Mouse (Mus musculus) CH12.LX (cell line): Measurements from ENCODE around the gene Dnph1. TPM values are rescaled to one million over a fixed set of nuclear protein-coding genes. Genes with fewer than 3 reads are reported as not detected.

Experiments
- DNase-seq: peaks from one replicate; pipeline ENCODE4 v3.0.0-alpha.2; 2013; ENCODE audit errors: extremely low read depth
- H3K27ac ChIP-seq: 2 replicates; pipeline ENCODE4 v1.5.1; 2012; ENCODE audit warnings: low read depth, mild to moderate bottlenecking, control low read depth, moderate library complexity; ENCODE audit not compliant: insufficient read depth
- H3K27me3 ChIP-seq: replicated peaks from 2 replicates; pipeline ENCODE3; 2012; ENCODE audit warnings: inconsistent platforms
- H3K36me3 ChIP-seq, 2 experiments: replicated peaks in 1 of 2; 2 replicates each; pipeline versions ENCODE3 to v1.6.1; 2012; ENCODE audit warnings: inconsistent platforms in 1 of 2, low read length in 1 of 2, mild to moderate bottlenecking in 1 of 2, mixed read lengths in 1 of 2, moderate library complexity in 1 of 2; ENCODE audit not compliant: control insufficient read depth in 1 of 2, insufficient read depth in 1 of 2
- H3K4me1 ChIP-seq, 2 experiments: 2 replicates each; pipeline ENCODE4 v1.6.1; 2012; ENCODE audit warnings: inconsistent platforms in 1 of 2, moderate library complexity in 1 of 2; ENCODE audit not compliant: insufficient read depth in 2 of 2, control insufficient read depth in 1 of 2
- H3K4me2 ChIP-seq: 2 replicates; pipeline ENCODE4 v1.6.1; 2012; ENCODE audit warnings: low read depth, mild to moderate bottlenecking, control low read depth; ENCODE audit not compliant: poor library complexity, insufficient read depth, severe bottlenecking
- H3K4me3 ChIP-seq, 3 experiments: fragments of 150-350 bp in 1 of 3; sonication (generic) in 1 of 3; replicated peaks in 1 of 3; 2 replicates each; pipeline versions ENCODE3 to v1.5.1; 2011 to 2012; ENCODE audit warnings: low read depth in 2 of 3, low read length in 2 of 3, mild to moderate bottlenecking in 2 of 3, moderate library complexity in 2 of 3, control low read depth in 1 of 3, improper control_type of control experiment in 1 of 3, inconsistent platforms in 1 of 3, mixed read lengths in 1 of 3; ENCODE audit not compliant: poor library complexity in 1 of 3
- H3K79me2 ChIP-seq: replicated peaks from 2 replicates; pipeline ENCODE4 v1.6.1; 2012; ENCODE audit warnings: mild to moderate bottlenecking, moderate library complexity; ENCODE audit not compliant: control insufficient read depth, poor library complexity, insufficient read depth, severe bottlenecking; ENCODE audit errors: extremely low read depth
- H3K9ac ChIP-seq: 2 replicates; pipeline ENCODE4 v1.6.1; 2012; ENCODE audit warnings: low read depth, mild to moderate bottlenecking, control low read depth, moderate library complexity; ENCODE audit not compliant: insufficient read depth
- H3K9me3 ChIP-seq: replicated peaks from 2 replicates; pipeline ENCODE3; 2012; ENCODE audit warnings: low read length, inconsistent platforms, mixed read lengths
- BHLHE40 ChIP-seq: IDR thresholded peaks from 2 replicates; pipeline ENCODE4 v1.6.1; 2011; ENCODE audit warnings: mild to moderate bottlenecking, low read depth, low read length, improper control_type of control experiment
- CHD1 ChIP-seq: IDR thresholded peaks from 2 replicates; pipeline ENCODE4 v1.6.1; 2012; ENCODE audit warnings: low read depth, low read length, improper control_type of control experiment, inconsistent platforms
- CHD2 ChIP-seq: IDR thresholded peaks from 2 replicates; pipeline ENCODE4 v1.6.1; 2011; ENCODE audit warnings: low read length, improper control_type of control experiment
- CTCF ChIP-seq, 2 experiments: IDR thresholded peaks in 1 of 2; conservative IDR thresholded peaks in 1 of 2; 2 replicates each; pipeline ENCODE4 v1.5.1; 2011 to 2012; ENCODE audit warnings: low read depth in 2 of 2, low read length in 2 of 2, improper control_type of control experiment in 1 of 2, inconsistent platforms in 1 of 2, mild to moderate bottlenecking in 1 of 2, moderate library complexity in 1 of 2
- E2F4 ChIP-seq: IDR thresholded peaks from 2 replicates; pipeline ENCODE4 v1.6.1; 2011; ENCODE audit warnings: low read depth, low read length, improper control_type of control experiment; ENCODE audit not compliant: insufficient replicate concordance
- ELF1 ChIP-seq: IDR thresholded peaks from 2 replicates; pipeline ENCODE4 v1.6.1; 2014; ENCODE audit warnings: low read depth, mild to moderate bottlenecking, inconsistent platforms, low read length, improper control_type of control experiment
- EP300 ChIP-seq: IDR thresholded peaks from 2 replicates; pipeline ENCODE4 v1.6.1; 2011; ENCODE audit warnings: low read length, improper control_type of control experiment
- ETS1 ChIP-seq: conservative IDR thresholded peaks from 2 replicates; pipeline ENCODE4 v1.6.1; 2012; ENCODE audit warnings: low read depth, mild to moderate bottlenecking, inconsistent platforms, low read length, improper control_type of control experiment, moderate library complexity
- GABPA ChIP-seq: IDR thresholded peaks from 2 replicates; pipeline ENCODE4 v1.6.1; 2012; ENCODE audit warnings: low read depth, low read length, improper control_type of control experiment, inconsistent platforms; ENCODE audit not compliant: insufficient replicate concordance
- HCFC1 ChIP-seq: IDR thresholded peaks from 2 replicates; pipeline ENCODE4 v1.6.1; 2012; ENCODE audit warnings: low read depth, mild to moderate bottlenecking, inconsistent platforms, low read length, improper control_type of control experiment
- IRF4 ChIP-seq: IDR thresholded peaks from 2 replicates; pipeline ENCODE4 v1.6.1; 2014; ENCODE audit warnings: low read depth, mild to moderate bottlenecking, inconsistent platforms, low read length, improper control_type of control experiment
- JUN ChIP-seq: IDR thresholded peaks from 2 replicates; pipeline ENCODE4 v1.6.1; 2011; ENCODE audit warnings: low read depth, mild to moderate bottlenecking, low read length, improper control_type of control experiment, moderate library complexity; ENCODE audit not compliant: insufficient read depth
- JUND ChIP-seq: conservative IDR thresholded peaks from 2 replicates; pipeline ENCODE4 v1.6.1; 2011; ENCODE audit warnings: low read depth, low read length, improper control_type of control experiment
- KAT2A ChIP-seq: IDR thresholded peaks from 2 replicates; pipeline ENCODE4 v1.6.1; 2012; ENCODE audit warnings: low read length, improper control_type of control experiment, inconsistent platforms; ENCODE audit not compliant: insufficient replicate concordance
- MAFK ChIP-seq: IDR thresholded peaks from 2 replicates; pipeline ENCODE4 v1.6.1; 2011; ENCODE audit warnings: low read length, improper control_type of control experiment; ENCODE audit not compliant: insufficient replicate concordance
- MAX ChIP-seq: IDR thresholded peaks from 2 replicates; pipeline ENCODE4 v1.6.1; 2011; ENCODE audit warnings: low read length, improper control_type of control experiment
- MAZ ChIP-seq: IDR thresholded peaks from 2 replicates; pipeline ENCODE4 v1.6.1; 2012; ENCODE audit warnings: low read depth, mild to moderate bottlenecking, inconsistent platforms, low read length, improper control_type of control experiment, moderate library complexity
- MEF2A ChIP-seq: IDR thresholded peaks from 2 replicates; pipeline ENCODE4 v1.6.1; 2014; ENCODE audit warnings: low read depth, mild to moderate bottlenecking, inconsistent platforms, low read length, improper control_type of control experiment, borderline replicate concordance
- MXI1 ChIP-seq: IDR thresholded peaks from 2 replicates; pipeline ENCODE4 v1.6.1; 2011; ENCODE audit warnings: mild to moderate bottlenecking, low read depth, low read length, improper control_type of control experiment
- MYC ChIP-seq: IDR thresholded peaks from 2 replicates; pipeline ENCODE4 v1.6.1; 2011; ENCODE audit warnings: low read depth, mild to moderate bottlenecking, improper control_type of control experiment, low read length
- NELFE ChIP-seq: IDR thresholded peaks from 2 replicates; pipeline ENCODE4 v1.6.1; 2011; ENCODE audit warnings: low read depth, low read length, improper control_type of control experiment
- NRF1 ChIP-seq: IDR thresholded peaks from 2 replicates; pipeline ENCODE4 v1.6.1; 2014; ENCODE audit warnings: low read depth, mild to moderate bottlenecking, inconsistent platforms, low read length, improper control_type of control experiment, moderate library complexity
- PAX5 ChIP-seq: IDR thresholded peaks from 2 replicates; pipeline ENCODE4 v1.6.1; 2012; ENCODE audit warnings: low read length, inconsistent platforms, mixed read lengths
- POLR2A ChIP-seq: IDR thresholded peaks from 2 replicates; pipeline ENCODE4 v1.6.1; 2011; ENCODE audit warnings: low read depth, mild to moderate bottlenecking, improper control_type of control experiment, low read length
- POLR2AphosphoS2 ChIP-seq: IDR thresholded peaks from 2 replicates; pipeline ENCODE4 v1.6.1; 2011; ENCODE audit warnings: low read depth, low read length, improper control_type of control experiment
- RAD21 ChIP-seq: IDR thresholded peaks from 2 replicates; pipeline ENCODE4 v1.6.1; 2011; ENCODE audit warnings: low read depth, mild to moderate bottlenecking, low read length, improper control_type of control experiment, moderate library complexity
- RCOR1 ChIP-seq: conservative IDR thresholded peaks from 2 replicates; pipeline ENCODE4 v1.6.1; 2012; ENCODE audit warnings: low read depth, mild to moderate bottlenecking, inconsistent platforms, low read length, improper control_type of control experiment
- SIN3A ChIP-seq: IDR thresholded peaks from 2 replicates; pipeline ENCODE4 v1.6.1; 2012; ENCODE audit warnings: low read length, improper control_type of control experiment, inconsistent platforms
- SMC3 ChIP-seq: IDR thresholded peaks from 2 replicates; pipeline ENCODE4 v1.6.1; 2011; ENCODE audit warnings: low read depth, low read length, improper control_type of control experiment
- TBP ChIP-seq: conservative IDR thresholded peaks from 2 replicates; pipeline ENCODE4 v1.6.1; 2011; ENCODE audit warnings: low read depth, low read length, improper control_type of control experiment
- TCF12 ChIP-seq: IDR thresholded peaks from 2 replicates; pipeline ENCODE4 v1.6.1; 2014; ENCODE audit warnings: low read depth, mild to moderate bottlenecking, inconsistent platforms, low read length, improper control_type of control experiment
- UBTF ChIP-seq: IDR thresholded peaks from 2 replicates; pipeline ENCODE4 v1.6.1; 2012; ENCODE audit warnings: low read depth, mild to moderate bottlenecking, inconsistent platforms, low read length, improper control_type of control experiment, moderate library complexity
- USF1 ChIP-seq: IDR thresholded peaks from 2 replicates; pipeline ENCODE4 v1.6.1; 2014; ENCODE audit warnings: low read depth, mild to moderate bottlenecking, inconsistent platforms, low read length, improper control_type of control experiment
- USF2 ChIP-seq: conservative IDR thresholded peaks from 2 replicates; pipeline ENCODE4 v1.6.1; 2011; ENCODE audit warnings: low read depth, low read length, improper control_type of control experiment
- ZC3H11A ChIP-seq: IDR thresholded peaks from 2 replicates; pipeline ENCODE4 v1.6.1; 2012; ENCODE audit warnings: low read depth, mild to moderate bottlenecking, inconsistent platforms, low read length, improper control_type of control experiment
- ZKSCAN1 ChIP-seq: IDR thresholded peaks from 2 replicates; pipeline ENCODE4 v1.6.1; 2012; ENCODE audit warnings: low read depth, inconsistent platforms, low read length, improper control_type of control experiment, borderline replicate concordance
- ZMIZ1 ChIP-seq: IDR thresholded peaks from 2 replicates; pipeline ENCODE4 v1.6.1; 2012; ENCODE audit warnings: low read depth, mild to moderate bottlenecking, inconsistent platforms, low read length, improper control_type of control experiment
- ZNF384 ChIP-seq: IDR thresholded peaks from 2 replicates; pipeline ENCODE4 v1.6.1; 2012; ENCODE audit warnings: low read depth, low read length, improper control_type of control experiment, inconsistent platforms
- dilution Hi-C: fragments of 300-500 bp; cut with MboI; formaldehyde crosslinking; loops from 2 replicates; pipeline ENCODE4 v1.14.3; 2020; ENCODE audit warnings: low sequenced_read_pairs; ENCODE audit not compliant: extremely low pct_unique_long_range_greater_than_20kb, extremely low pct_ligation_motif_present
- in situ Hi-C: fragments of 300-500 bp; cut with MboI; formaldehyde crosslinking; loops from 3 replicates; pipeline ENCODE4 v1.14.3; 2019; ENCODE audit warnings: low sequenced_read_pairs, low pct_ligation_motif_present, low pct_unique_long_range_greater_than_20kb, mixed read lengths
- polyA plus RNA-seq: library from polyadenylated mRNA; unstranded; fragments of >175 nt; gene quantifications from 2 replicates; pipeline ENCODE4 v1.2.1, GENCODE M21; 2012; ENCODE audit warnings: low read depth; ENCODE audit not compliant: insufficient read length
- total RNA-seq, 2 experiments: library from RNA; depleted of rRNA; stranded (reverse); fragments of 300-350 nt in 1 of 2; fragments of >200 nt in 1 of 2; gene quantifications; 2 replicates each; pipeline ENCODE4 v1.2.3; 2012 to 2014

The Dnph1 gene
- total and polyA plus RNA-seq, 3 experiments = 18.5 to 30.2 (median 28.4) TPM

GRCm38 (mm10) chr17:46511059-46511710, 14.7 kb downstream of the Dnph1 start:
- Histone ChIP-seq H3K4me3 (no peak overlapping the region), H3K4me1 (no peaks in the 10 kb centered on the region), H3K9me3 (no peaks in the 10 kb centered on the region), H3K36me3 (no peaks in the 10 kb centered on the region), H3K4me2 (no peak overlapping the region), H3K9ac (no peak overlapping the region), H3K27ac (no peak overlapping the region), H3K79me2 (no peaks in the 10 kb centered on the region), H3K27me3 (no peaks in the 10 kb centered on the region)
- dilution Hi-C loops = no loop called here
- DNase-seq = peak; percentile 27
- no peak for TF ChIP-seq UBTF
- no peak for TF ChIP-seq JUN
- TF ChIP-seq SMC3 = peak; percentile 65
- peak in 1 of 2 experiments; percentile 74; a peak in 2 of 4 replicates for TF ChIP-seq CTCF (conservative IDR thresholded peaks at IDR 0.05 in 1 of 2, IDR thresholded peaks at IDR 0.05 in 1 of 2; ENCODE audit: low read depth in 2 of 2, low read length in 2 of 2)
- no peak for TF ChIP-seq PAX5
- TF ChIP-seq ZC3H11A = no peak
- no peak for TF ChIP-seq JUND
- no peak for TF ChIP-seq E2F4
- no peak for TF ChIP-seq RCOR1
- no peak for TF ChIP-seq BHLHE40
- no peak for TF ChIP-seq ELF1
- TF ChIP-seq NRF1 = peak; percentile 14; the same call in 1 of the 2 replicates
- no peak for TF ChIP-seq POLR2AphosphoS2
- no peak for TF ChIP-seq MXI1
- TF ChIP-seq ETS1 = no peak
- TF ChIP-seq TBP = no peak
- TF ChIP-seq MEF2A = no peak
- 0 out of 2 replicates have a peak, but pooled peaks have one; percentile 21 for TF ChIP-seq TCF12
- no peak for TF ChIP-seq MAFK
- TF ChIP-seq ZKSCAN1 = no peak
- TF ChIP-seq MAX = no peak
- TF ChIP-seq MAZ = no peak
- TF ChIP-seq HCFC1 = no peak
- TF ChIP-seq EP300 = no peak
- no peak for TF ChIP-seq POLR2A
- TF ChIP-seq CHD1 = no peak
- TF ChIP-seq ZNF384 = no peak
- no peak for TF ChIP-seq KAT2A
- no peak for TF ChIP-seq IRF4
- TF ChIP-seq MYC = no peak
- no peak for TF ChIP-seq GABPA
- no peak for TF ChIP-seq NELFE
- TF ChIP-seq SIN3A = no peak
- TF ChIP-seq USF2 = no peak
- TF ChIP-seq RAD21 = peak; percentile 79
- TF ChIP-seq CHD2 = no peak
- no peak for TF ChIP-seq USF1
- no peak for TF ChIP-seq ZMIZ1
- in situ Hi-C loops = no loop called here
